Mouse (Mus musculus) mature B cell (primary cell): ENCODE measurements at regions not wholly inside any gene's neighbourhood (a gene's known extent, or its start where the extent isn't known, plus 50 kb on each side); places are given as distances from the start of the nearest gene placed in this dataset.

Experiments
- in situ Hi-C: fragments of 300-500 bp; cut with MboI; formaldehyde crosslinking; loops from 2 replicates; pipeline ENCODE4 v1.14.3; 2019

GRCm38 (mm10) chr13:101216897-101217480 lies 383.8 kb upstream of the Slc30a5 start:
- in situ Hi-C loops = no loop called here

- in situ Hi-C loops = no loop called here
Measured at GRCm38 (mm10) chr13:101216421-101216820, 383.2 kb upstream of the Slc30a5 start.

GRCm38 (mm10) chr13:101215792-101216221 lies 382.6 kb upstream of the Slc30a5 start:
- in situ Hi-C loops = no loop called here

GRCm38 (mm10) chr13:101215131-101215641 lies 382.0 kb upstream of the Slc30a5 start:
- in situ Hi-C loops = no loop called here

GRCm38 (mm10) chr13:101214094-101214493 lies 380.9 kb upstream of the Slc30a5 start:
- in situ Hi-C loops = no loop called here

- in situ Hi-C loops = no loop called here
Measured at GRCm38 (mm10) chr13:101213121-101213916, 380.1 kb upstream of the Slc30a5 start.

GRCm38 (mm10) chr13:101212341-101212895 lies 379.2 kb upstream of the Slc30a5 start:
- in situ Hi-C loops = no loop called here

GRCm38 (mm10) chr13:101208788-101209187 lies 375.6 kb upstream of the Slc30a5 start:
- in situ Hi-C loops = no loop called here

- in situ Hi-C loops = no loop called here
Measured at GRCm38 (mm10) chr13:101203463-101203862, 370.2 kb upstream of the Slc30a5 start.

GRCm38 (mm10) chr13:101202565-101203313 lies 369.5 kb upstream of the Slc30a5 start:
- in situ Hi-C loops = no loop called here

GRCm38 (mm10) chr13:101190249-101190830 lies 357.1 kb upstream of the Slc30a5 start:
- in situ Hi-C loops = no loop called here

- in situ Hi-C loops = no loop called here
Measured at GRCm38 (mm10) chr13:101182387-101182786, 349.2 kb upstream of the Slc30a5 start.

- in situ Hi-C loops = no loop called here
Measured at GRCm38 (mm10) chr13:101175017-101175689, 341.9 kb upstream of the Slc30a5 start.

GRCm38 (mm10) chr13:101161768-101162167 lies 328.5 kb upstream of the Slc30a5 start:
- in situ Hi-C loops = no loop called here

GRCm38 (mm10) chr13:101159878-101160277 lies 326.7 kb upstream of the Slc30a5 start:
- in situ Hi-C loops = no loop called here

- in situ Hi-C loops = no loop called here
Measured at GRCm38 (mm10) chr13:101153760-101154159, 320.5 kb upstream of the Slc30a5 start.

- in situ Hi-C loops = no loop called here
Measured at GRCm38 (mm10) chr13:101142761-101143160, 309.5 kb upstream of the Slc30a5 start.

- in situ Hi-C loops = no loop called here
Measured at GRCm38 (mm10) chr13:101142104-101142735, 309.0 kb upstream of the Slc30a5 start.

- in situ Hi-C loops = no loop called here
Measured at GRCm38 (mm10) chr13:101129466-101129865, 296.2 kb upstream of the Slc30a5 start.

- in situ Hi-C loops = no loop called here
Measured at GRCm38 (mm10) chr13:101127808-101128207, 294.6 kb upstream of the Slc30a5 start.

GRCm38 (mm10) chr13:101127262-101127661 lies 294.0 kb upstream of the Slc30a5 start:
- in situ Hi-C loops = no loop called here
